Mouse (Mus musculus): ENCODE results near the gene Kcnd3.

GRCm38 (mm10) chr3:105515640-105516039 is 63.5 kb downstream of the Kcnd3 start:
- no peak for TF ChIP-seq POLR2A (IDR thresholded peaks at IDR 0.05; ENCODE audit: insufficient read depth, low read depth, low read length)
- no peak for TF ChIP-seq CTCF (IDR thresholded peaks at IDR 0.05; ENCODE audit: insufficient read depth, low read depth, low read length)

Data from olfactory bulb, adult 2 months (tissue).